Mouse (Mus musculus) frontal cortex, adult (tissue): Measurements from ENCODE around the gene Kbtbd4.
"Not testable (repeated sequence)": the region's sequence is repeated elsewhere in the genome, so short reads cannot be mapped to it uniquely, and the experiment has no call there.

ENCODE experiments used
- ATAC-seq: cut with Nextera tagmentation; 2 replicates; pipeline ENCODE4 v1.9.2; 2017; ENCODE audit warnings: mild to moderate bottlenecking, moderate library complexity, mixed read lengths; ENCODE audit not compliant: low TSS enrichment

The Kbtbd4 gene

DNA sequence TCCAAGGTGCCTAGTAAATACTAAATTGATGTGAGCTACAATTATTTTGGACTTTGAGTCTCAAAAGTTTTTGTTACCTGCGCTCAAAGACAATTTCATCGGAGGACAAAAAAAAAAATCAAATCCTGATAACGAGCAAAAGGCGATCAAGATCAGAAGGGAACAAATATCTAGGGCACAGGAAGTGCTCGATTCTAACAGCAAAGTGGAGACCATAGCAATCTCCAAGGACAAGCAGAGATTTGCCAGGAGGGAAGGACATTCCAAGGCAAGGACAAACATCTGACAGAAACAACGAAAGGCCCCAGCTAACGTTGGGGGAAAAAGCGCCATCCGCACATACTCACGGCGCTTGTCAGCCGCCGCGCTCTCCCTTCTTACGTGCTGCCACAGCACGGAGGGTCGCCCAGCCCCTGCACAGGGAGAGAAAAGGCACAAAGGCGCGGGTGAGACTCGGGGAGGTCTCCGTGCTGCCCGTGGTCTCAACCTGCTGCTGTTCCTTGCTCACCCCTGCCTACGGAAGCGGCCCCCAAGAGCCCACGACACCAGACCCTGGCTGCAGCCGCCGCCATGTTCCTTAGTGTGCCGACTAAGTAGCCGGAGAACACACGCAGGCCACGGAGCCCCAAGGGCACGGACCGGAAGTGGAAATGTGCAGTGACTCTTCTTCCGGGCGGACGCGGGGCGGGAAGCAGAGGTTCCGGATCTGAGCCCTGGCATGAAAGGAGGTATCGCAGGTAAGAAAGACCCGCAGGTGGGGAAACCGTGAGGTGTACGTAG, at the start of gene Kbtbd4, which contains the start of gene Ndufs3:
Gene Kbtbd4 (plus strand): TSS at position 665 of the 780 bp plus-strand sequence.
Gene Ndufs3 (minus strand): TSS at position 752 of the 780 bp plus-strand sequence.
- peak; percentile 93 for ATAC-seq

DNA sequence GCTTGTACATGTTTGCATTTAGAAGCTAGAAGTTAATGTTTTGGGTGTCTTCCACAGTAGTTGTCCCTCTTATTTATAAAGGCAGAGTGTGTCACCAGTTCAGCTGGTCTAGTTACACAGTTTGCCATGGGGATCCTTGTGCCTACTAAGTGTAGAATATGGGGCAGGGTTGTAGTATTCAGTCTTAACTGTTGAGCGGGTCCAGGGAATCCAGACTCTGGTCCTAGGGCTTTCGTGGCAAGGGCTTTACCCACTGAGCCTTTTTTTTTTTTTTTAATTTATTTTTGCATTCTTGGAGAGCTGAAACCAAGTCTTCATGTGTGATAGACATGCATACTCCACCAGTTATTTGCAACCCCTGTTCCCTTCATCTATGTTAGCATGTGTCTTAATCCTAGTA, 43.1 kb upstream of the Kbtbd4 start:
- no peak for ATAC-seq

DNA sequence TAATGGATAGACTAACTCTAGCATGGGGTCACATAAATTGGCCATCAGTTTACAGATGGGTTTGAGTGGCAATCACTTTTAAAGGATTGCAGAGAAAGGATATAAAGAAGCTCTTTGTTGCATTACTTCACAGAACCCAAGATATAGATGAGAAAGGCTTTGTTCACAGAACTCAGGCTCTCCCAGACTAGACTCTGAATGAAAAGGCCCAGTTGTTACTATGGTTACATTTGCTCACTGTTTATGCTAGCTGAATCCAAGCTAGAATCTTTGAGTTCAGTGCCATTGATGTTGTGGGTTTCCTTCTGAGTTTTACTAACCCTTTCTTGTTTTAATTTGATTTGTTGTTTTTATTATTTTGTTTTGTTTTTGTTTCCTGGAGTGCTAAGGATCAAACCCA, 40.4 kb upstream of the Kbtbd4 start:
- ATAC-seq: 0 out of 2 replicates have a peak, but pooled peaks have one; percentile 25

DNA sequence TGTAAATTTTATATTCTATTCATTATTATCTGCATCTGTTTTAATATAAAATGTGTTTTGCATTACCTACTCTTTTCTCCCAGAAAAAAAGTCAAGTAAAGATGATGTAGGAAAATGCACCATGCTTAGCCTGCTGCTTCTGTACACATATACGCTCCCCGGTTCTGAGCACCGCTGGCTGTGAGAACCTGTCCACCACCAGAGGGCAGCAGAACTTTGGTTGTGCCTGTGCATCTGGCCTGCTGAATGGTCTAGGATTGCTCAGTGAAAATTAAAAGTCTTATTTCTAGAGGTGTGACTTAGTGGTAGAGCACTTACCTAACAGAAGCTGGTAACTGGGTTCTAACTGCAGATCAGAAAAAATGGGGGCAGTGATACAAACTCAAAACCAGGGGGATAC, 38.0 kb upstream of the Kbtbd4 start:
- ATAC-seq: peak; percentile 39

DNA sequence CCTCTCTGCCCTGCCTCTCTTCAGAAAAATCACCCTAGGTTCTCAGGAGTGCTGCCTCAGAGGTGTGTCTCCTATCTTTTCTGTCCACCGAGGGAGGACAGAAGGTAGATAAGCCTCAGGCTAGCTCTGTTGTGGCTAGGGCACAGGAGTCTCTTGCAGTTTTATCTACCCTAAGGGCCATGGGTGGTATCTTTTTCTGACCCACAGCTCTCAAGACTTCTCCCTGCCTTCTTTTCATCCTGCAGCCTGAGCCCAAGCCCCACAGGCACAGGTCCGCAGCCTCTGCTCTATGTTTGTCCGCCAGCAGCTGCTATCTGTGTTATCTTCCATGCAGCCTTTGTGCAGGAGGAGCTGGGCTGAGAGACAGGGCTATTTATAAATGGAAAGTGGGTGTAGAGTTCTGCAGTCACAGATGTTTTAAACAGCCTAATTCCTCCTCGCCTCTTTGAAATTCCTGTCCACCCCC, 34.4 kb upstream of the Kbtbd4 start:
- ATAC-seq: peak; percentile 68

DNA sequence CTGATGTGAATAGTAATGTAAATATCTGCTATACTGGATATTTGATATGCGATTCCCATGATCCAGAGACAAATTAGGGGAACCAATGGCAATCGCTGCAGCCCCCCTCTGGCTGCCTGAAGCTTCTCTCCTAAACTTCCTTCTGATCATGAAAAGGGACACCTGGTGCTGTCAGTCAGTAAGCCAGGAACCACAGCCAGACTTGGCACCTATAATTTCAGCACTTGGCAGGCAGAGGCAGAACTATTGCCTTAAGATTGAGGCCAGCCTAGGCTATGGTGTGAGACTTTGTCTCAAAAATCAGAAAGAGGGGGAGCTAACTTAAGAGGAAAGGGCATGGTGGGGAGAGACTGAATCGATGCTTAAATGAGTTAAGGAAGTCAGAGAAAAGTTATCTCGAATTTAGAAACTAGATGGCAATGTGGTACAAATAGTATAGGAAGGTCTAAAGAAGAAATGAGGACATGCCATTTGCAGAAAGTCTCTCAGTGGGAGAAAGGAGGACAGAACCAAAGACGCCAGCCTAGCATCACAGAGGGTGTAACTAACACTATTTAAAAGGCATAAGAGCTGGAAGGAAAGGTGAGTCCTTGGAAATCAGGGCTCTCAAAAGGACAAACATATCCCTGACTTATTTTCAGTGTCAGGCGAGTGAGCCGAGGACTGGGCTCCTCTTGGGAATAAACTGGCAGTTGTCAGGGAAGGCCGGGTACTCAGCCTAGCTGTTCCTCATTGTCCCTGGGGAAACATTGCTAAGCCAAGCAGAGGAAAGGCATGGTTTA, 33.2 kb upstream of the Kbtbd4 start:
- ATAC-seq: peak; percentile 58

DNA sequence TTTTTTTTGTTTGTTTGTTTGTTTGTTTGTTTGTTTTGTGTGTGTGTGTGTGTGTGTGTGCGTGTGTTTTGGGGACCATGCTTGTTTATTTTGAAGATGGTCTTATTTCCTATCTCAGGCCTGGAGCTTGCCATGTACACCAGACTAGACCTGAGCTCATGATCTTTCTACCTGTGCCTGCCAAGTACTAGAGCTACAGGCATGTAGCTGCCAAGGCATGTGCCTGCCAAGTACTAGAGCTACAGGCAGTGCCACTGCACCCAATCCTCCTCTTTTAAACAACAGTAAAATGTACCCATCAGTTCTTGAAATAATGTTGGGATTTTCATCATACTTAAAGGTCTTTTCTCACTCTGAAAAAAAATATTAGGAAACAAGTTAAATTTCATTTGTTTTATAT, 30.5 kb upstream of the Kbtbd4 start:
- ATAC-seq: no peak

DNA sequence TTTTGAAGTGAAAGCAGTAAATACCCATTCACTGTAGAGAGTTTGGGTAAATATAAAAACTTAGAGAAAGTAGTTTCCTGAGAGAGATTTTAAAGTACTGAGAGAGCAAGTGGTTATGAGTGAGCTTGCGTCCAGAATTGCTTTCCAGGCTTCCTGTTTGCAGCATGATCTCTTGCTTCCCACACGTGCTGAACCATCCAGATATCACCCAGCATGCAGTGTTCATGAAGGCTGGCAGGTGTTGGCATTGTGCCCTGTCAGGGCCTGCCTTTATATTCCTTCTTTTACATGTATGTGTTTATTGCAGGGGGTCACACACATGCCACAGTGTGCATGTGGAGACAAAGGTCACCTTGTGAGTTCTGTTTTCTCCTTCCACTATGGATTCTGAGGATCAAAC, 29.3 kb upstream of the Kbtbd4 start:
- no peak for ATAC-seq

DNA sequence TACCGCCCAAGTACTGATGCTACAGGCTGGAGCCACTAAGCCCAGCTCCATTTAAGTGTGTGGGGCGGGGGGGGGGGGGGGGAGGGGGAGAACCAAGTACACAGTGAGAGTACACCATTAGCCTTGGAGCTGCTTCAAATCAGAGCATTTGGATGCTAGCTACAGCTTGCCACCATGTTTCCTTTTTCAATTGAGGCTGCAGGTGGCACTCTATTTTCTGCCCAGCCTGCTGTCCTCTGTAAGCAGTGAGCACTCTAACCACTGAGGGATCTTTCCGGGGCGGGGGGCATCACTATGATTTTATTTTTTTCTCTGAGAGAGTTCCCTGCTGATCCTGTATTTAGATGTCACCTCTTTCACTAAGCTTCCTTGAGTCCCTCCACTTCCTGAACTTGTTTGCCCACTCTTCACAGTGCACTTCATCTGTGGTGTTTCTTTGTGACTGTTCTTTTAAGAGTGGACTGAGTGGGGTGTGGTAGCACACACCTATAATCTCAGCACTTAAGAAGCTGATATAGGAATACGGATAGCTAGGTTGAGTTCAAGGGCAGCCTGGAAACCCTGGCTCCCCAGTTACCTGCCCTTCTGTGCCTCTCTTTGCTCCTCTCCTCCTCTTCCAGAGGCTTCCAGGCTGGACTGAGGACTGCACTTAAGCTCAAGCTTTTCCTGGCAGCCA, 26.8 kb upstream of the Kbtbd4 start:
- ATAC-seq: peak; percentile 25; the same call in 1 of the 2 replicates

DNA sequence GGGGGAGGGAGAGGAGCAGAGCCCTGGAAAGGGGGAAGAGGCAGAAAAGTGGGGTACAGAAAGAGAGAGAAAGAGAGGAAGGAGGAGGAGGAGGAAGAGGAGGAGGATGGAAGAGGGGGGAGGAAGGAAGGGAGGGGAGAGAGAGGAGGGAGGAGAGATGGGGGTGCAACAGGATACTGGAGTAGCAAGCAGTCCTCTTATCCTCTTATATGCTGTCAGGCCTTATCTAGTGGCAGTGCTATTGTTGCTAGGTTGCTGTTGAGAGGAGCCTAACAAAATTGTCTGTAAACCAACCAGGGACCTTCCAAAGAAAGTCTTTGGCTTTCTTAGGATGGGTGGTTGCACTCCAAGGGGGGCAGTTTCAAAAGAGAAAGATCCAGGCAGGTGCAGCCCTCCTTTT, 25.1 kb upstream of the Kbtbd4 start:
- no peak for ATAC-seq

DNA sequence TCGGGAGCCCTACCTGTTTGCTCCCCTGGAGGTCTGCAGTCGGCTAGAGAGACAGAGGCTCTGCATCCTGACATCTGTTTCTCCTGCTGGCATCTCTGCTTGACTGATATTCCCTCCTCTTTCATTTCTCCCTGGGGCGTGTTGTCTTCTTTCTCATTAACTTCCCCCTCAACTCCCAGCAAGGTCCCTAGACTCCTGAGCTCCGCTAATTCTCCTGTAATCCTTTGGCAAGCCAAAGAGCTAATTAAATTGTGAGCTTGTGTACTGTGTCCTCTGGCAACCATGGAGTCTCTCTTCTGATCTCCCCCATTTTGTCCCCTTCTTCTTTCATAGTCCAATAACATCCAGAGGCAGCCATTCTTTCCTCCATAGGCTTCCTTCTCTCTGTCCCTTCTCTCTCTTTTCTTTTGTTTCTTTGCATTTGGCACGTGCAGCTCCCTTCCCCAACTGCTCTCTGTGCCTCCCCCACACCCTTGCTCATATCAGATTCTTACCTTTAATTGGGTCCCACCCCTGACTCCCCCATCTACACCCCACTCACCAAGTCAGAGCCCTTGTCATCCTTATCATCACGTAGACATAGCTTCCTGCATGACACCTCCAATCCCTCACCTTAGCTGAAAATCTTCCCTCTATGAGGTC, 24.3 kb upstream of the Kbtbd4 start:
- no peak for ATAC-seq

DNA sequence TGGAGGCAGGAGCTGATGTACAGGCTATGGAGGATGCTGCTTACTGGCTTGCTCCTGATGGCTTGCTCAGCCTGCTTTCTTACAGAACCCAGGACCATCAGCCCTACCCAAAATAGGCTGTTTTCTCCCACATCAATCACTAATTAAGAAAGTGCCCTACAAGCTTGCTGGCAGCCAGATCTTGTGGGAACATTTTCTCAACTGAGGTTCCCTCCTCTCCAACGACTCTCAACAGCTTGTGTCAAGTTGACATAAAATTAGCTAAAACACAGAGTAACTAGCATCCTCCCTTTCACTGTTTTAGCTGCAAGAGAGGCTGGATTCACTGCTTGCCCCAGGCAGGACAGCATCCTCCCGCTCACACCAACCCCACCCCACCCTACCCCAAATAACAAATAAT, 22.7 kb upstream of the Kbtbd4 start:
- ATAC-seq: peak; percentile 55

DNA sequence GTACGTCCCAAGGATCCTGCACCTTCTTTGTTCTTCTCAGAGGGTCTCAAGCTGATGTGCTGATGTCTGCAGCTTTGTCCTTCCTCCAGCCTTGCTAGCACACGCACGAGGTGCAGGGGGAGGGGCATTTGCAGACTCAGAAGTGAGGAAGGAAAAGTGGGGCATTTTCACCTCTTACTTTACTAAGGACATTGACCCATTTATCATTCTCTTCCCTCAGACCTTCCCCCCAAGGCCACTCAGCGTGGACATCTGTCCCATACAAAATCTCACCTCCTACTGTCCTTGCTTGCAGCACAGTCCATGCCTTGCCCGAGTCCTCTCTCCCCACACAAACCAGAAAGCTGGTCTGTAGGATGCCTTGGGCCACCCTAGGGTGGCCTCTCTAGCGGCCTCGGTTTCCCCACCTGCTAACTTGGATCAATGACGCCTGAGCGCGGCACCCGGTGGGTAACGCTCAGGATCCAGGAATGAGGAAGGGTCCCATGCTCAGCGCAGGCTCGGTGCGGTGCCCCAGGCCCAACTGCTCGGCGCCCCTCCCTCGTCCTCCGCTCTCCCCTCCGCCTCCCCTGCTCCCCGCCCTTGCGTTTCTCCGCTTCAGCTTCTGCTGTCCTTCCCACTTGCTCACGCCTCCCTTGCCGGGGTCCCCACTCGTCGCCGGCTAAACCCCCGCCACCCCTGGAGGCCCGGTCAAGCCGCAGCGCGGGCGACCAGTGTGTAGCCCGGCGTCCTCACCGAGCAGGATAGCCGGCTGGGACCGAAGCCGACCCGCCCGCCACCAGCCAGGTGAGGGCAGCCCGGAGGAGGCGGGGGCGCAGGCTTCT, 19.1 kb upstream of the Kbtbd4 start, which contains the start of gene C1qtnf4:
Gene C1qtnf4 (plus strand): TSS at position 643 of the 824 bp plus-strand sequence.
- ATAC-seq: peak; percentile 21

DNA sequence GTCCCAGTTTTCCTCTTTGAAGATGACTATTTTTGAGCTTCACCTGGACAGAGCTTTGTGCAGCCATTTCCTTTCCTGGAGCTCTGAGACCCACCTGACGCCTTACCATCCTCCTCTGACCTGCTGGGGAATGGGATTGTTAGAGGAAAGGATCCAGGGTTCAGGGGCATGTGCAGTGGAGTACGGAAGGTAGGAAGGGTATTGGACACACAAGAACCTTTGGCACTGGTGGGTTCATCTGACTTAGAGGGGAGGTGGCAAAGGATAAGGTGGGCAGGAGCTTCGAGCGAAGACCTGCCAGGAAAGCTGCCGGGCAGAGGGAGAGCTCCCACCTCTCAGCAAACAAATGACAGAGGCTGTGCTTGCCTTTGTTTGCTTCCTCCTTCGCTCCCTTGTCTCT, 18.1 kb upstream of the Kbtbd4 start:
- peak; percentile 4; the same call in 1 of the 2 replicates for ATAC-seq

DNA sequence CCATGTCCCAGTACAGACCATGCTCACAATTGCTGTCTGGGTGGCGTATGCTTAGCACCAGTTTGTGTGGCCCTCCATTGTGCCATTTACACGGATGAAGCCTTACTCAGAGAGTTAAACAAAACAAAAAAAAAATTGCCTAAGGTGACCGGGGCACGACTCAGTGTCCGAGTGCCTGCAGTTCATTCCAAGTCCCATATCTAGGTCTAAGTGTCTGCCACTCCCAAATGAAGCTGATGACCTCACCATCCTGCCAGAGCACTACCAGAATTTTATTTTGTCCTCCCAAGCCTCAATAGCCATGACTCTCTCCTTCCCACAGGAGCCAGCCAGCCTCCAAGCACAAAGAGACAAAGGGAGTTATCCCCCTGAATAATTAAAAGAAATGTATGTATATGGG, 16.9 kb upstream of the Kbtbd4 start:
- no peak for ATAC-seq

DNA sequence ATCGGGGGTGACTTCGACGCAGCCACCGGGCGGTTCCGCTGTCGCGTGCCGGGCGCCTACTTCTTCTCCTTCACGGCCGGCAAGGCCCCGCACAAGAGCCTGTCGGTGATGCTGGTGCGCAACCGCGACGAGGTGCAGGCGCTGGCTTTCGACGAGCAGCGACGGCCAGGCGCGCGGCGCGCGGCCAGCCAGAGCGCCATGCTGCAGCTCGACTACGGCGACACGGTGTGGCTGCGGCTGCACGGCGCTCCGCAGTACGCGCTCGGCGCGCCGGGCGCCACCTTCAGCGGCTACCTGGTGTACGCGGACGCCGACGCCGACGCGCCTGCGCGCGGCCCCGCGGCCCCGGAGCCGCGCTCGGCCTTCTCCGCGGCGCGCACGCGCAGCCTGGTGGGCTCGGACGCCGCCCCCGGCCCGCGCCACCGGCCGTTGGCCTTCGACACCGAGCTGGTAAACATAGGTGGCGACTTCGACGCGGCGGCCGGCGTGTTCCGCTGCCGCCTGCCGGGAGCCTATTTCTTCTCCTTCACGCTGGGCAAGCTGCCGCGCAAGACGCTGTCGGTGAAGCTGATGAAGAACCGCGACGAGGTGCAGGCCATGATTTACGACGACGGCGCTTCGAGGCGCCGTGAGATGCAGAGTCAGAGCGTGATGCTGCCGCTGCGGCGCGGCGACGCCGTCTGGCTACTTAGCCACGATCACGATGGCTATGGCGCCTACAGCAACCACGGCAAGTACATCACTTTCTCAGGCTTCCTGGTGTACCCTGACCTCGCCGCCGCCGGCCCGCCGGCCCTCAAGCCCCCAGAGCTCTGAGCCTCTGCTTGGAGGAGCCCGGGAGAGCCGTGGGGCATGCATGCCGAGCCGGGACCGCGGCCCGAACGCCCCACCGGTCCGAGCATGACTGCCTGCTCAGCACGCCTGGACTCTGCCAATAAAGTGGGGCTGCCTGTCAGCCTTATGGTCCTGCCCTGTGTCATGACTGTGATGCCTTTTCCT, 14.7 kb upstream of the Kbtbd4 start:
- ATAC-seq: peak; percentile 19; the same call in 1 of the 2 replicates

DNA sequence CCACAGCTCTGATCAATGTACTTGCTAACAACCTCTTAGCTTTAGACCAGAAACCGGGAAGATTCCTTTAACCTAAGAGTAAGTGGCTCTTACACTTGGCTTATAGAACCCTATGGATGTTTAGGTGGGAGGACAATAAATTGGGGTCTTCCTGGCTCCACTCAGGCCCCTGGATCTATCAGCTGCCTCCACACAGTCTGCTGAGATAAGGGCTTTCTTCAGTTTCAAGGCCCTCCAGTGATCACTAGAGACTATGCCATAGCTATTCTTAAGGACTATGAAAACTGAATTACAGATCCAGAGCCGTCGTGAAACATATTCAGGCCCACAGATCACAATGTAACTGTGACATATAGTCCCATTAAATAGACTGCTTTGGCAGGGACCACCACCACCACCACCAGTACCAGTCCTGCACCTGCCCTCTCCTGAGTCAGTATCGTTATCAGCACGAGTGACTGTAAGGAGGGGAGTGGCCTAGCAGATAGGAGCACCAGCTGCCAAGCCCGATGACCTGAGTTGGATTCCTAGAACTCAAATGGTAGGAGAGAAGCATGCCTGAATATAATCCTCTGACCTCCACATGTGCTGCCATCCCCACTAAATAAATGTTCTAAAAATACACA, 10.8 kb upstream of the Kbtbd4 start:
- no peak for ATAC-seq

DNA sequence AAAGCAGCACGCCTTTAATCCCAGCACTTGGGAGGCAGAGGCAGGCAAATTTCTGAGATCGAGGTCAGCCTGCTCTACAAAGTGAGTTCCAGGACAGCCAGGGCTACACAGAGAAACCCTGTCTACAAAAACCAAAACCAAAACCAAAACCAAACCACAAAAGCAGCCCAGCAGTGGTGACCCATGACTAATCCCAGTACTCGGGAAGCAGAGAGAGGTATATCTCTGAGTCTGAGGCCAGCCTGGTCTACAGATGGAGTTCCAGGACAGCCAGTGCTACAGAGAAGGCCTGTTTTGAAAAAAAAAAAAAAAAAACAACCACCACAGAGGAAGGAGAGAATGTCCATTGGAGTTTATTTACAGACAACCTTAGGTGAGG, 10.3 kb upstream of the Kbtbd4 start:
- not testable (repeated sequence) for ATAC-seq

DNA sequence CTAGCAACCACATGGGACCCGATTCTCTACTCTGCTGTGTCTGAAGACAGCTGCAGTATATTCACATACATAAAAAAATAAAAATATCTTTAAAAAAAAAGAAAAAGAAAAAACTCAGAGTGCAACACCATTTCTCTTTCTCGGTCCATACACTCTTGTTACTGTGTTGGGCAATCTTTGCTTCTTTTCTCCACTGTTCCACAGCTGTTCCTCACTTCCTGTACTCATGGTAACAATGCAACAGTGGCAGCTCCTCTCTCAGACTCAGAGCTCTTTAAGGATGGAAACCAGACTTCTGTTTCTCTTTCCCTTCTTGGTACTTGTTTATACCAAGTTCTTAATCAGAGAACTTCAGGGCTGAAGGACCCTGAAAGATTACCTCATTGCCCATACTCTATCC, 1.1 kb upstream of the Kbtbd4 start:
- ATAC-seq: no peak
